Mouse (Mus musculus): ENCODE results near the gene Srrd. TPM values are rescaled to one million over a fixed set of nuclear protein-coding genes. Genes with fewer than 3 reads are reported as not detected.

Gene Srrd
- polyA plus RNA-seq, 1 experiment: 31.2 TPM

- TF ChIP-seq POLR2A (IDR thresholded peaks at IDR 0.05; ENCODE audit: low read depth, low read length) (no peak), CTCF (conservative IDR thresholded peaks at IDR 0.05; ENCODE audit: insufficient read depth, insufficient read length, low read depth, low read length) (no peak)
- no peak for DNase-seq
- Histone ChIP-seq H3K4me3 (ENCODE audit: insufficient read depth, low read depth, low read length) (no peak overlapping the region), H3K4me1 (ENCODE audit: control insufficient read depth, insufficient read depth, low read length) (no peaks in the 10 kb centered on the region), H3K36me3 (ENCODE audit: control insufficient read depth, insufficient read depth, low read length) (no peaks in the 10 kb centered on the region; the same call in 1 of the 2 replicates), H3K27ac (ENCODE audit: insufficient read depth, low read depth, low read length) (no peak overlapping the region), H3K27me3 (replicated peaks; ENCODE audit: control insufficient read depth, insufficient read depth, low read length) (no peaks in the 10 kb centered on the region)
- WGBS: 91% methylated on average over 12 of the region's 12 CpGs
These were observed 27.5 kb upstream of the Srrd start for GRCm38 (mm10) chr5:112370236-112370813.

DNA sequence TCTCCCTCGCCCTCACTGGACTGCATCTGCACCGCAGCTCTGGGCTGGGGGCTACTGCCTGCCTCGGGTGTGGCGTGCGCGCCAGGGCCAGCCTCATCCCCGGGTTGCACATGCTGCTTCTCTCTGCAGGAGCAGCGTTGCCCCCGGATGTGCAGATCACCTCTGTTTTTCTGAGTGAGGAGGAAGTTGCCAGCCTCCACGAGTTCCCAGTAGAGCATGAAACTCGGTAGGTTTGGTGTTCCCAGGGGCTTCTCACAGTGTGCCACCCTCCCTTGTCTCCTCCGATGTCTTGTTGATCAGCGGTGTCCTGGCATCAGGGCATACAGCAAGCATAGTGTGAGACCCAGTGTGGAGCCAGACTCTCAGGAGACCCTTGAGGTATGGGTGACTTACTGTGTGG lies 26.5 kb upstream of the Srrd start:
- WGBS: 88% methylated on average over 13 of the region's 13 CpGs
- H3K4me1 ChIP-seq (ENCODE audit: control insufficient read depth, insufficient read depth, low read length): no peaks in the 10 kb centered on the region
- H3K4me3 ChIP-seq (ENCODE audit: insufficient read depth, low read depth, low read length): no peak overlapping the region
- H3K27ac ChIP-seq (ENCODE audit: insufficient read depth, low read depth, low read length): no peak overlapping the region
- peaks cover 2% of the 10 kb centered on the region; the same call in 1 of the 2 replicates for H3K36me3 ChIP-seq (ENCODE audit: control insufficient read depth, insufficient read depth, low read length)
- no peak for TF ChIP-seq POLR2A (IDR thresholded peaks at IDR 0.05; ENCODE audit: low read depth, low read length)
- TF ChIP-seq CTCF (conservative IDR thresholded peaks at IDR 0.05; ENCODE audit: insufficient read depth, insufficient read length, low read depth, low read length): no peak
- DNase-seq: no peak
- H3K27me3 ChIP-seq (replicated peaks; ENCODE audit: control insufficient read depth, insufficient read depth, low read length): no peaks in the 10 kb centered on the region

GRCm38 (mm10) chr5:112368666-112369065 lies 25.8 kb upstream of the Srrd start:
- no peak for DNase-seq
- Histone ChIP-seq H3K27ac (ENCODE audit: insufficient read depth, low read depth, low read length) (no peak overlapping the region), H3K4me1 (ENCODE audit: control insufficient read depth, insufficient read depth, low read length) (no peaks in the 10 kb centered on the region), H3K4me3 (ENCODE audit: insufficient read depth, low read depth, low read length) (no peak overlapping the region), H3K27me3 (replicated peaks; ENCODE audit: control insufficient read depth, insufficient read depth, low read length) (no peaks in the 10 kb centered on the region), H3K36me3 (ENCODE audit: control insufficient read depth, insufficient read depth, low read length) (peaks cover 2% of the 10 kb centered on the region; the same call in 1 of the 2 replicates)
- WGBS: 93% methylated on average over 10 of the region's 10 CpGs
- TF ChIP-seq CTCF (conservative IDR thresholded peaks at IDR 0.05; ENCODE audit: insufficient read depth, insufficient read length, low read depth, low read length): no peak
- no peak for TF ChIP-seq POLR2A (IDR thresholded peaks at IDR 0.05; ENCODE audit: low read depth, low read length)

DNA sequence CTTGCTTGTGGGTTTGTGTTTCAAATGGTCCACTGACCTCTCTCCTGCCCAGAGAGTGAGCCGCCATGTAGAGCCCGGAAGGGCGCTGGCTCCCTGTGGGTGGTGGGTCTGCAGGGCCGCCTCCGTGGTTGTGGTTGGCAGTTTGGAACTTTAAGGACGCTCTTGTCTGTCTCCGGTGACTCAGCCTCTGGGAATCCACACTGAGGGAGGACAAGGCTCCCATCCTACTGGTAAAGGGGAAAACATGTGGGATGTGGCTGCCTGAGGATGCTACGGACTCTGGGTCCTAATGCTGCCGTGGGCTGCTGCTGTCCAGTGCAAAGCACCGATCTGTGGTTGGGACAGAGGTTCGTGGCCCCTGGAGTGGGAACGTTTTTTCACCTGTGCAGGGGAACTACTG lies 25.1 kb upstream of the Srrd start:
- TF ChIP-seq CTCF (conservative IDR thresholded peaks at IDR 0.05; ENCODE audit: insufficient read depth, insufficient read length, low read depth, low read length) (no peak), POLR2A (IDR thresholded peaks at IDR 0.05; ENCODE audit: low read depth, low read length) (no peak)
- no peak overlapping the region for H3K27ac ChIP-seq (ENCODE audit: insufficient read depth, low read depth, low read length)
- no peak for DNase-seq
- no peaks in the 10 kb centered on the region for H3K27me3 ChIP-seq (replicated peaks; ENCODE audit: control insufficient read depth, insufficient read depth, low read length)
- H3K36me3 ChIP-seq (ENCODE audit: control insufficient read depth, insufficient read depth, low read length): peaks cover 2% of the 10 kb centered on the region; the same call in 1 of the 2 replicates
- WGBS: 85% methylated on average over 12 of the region's 12 CpGs
- no peak overlapping the region for H3K4me3 ChIP-seq (ENCODE audit: insufficient read depth, low read depth, low read length)
- H3K4me1 ChIP-seq (ENCODE audit: control insufficient read depth, insufficient read depth, low read length): no peaks in the 10 kb centered on the region

GRCm38 (mm10) chr5:112367338-112367737 lies 24.5 kb upstream of the Srrd start:
- peaks cover 2% of the 10 kb centered on the region; the same call in 1 of the 2 replicates for H3K36me3 ChIP-seq (ENCODE audit: control insufficient read depth, insufficient read depth, low read length)

GRCm38 (mm10) chr5:112366879-112367278 lies 24.0 kb upstream of the Srrd start:
- H3K4me3 ChIP-seq (ENCODE audit: insufficient read depth, low read depth, low read length): no peak overlapping the region
- no peaks in the 10 kb centered on the region for H3K4me1 ChIP-seq (ENCODE audit: control insufficient read depth, insufficient read depth, low read length)
- 95% methylated on average over 6 of the region's 6 CpGs for WGBS
- no peak for DNase-seq
- H3K27ac ChIP-seq (ENCODE audit: insufficient read depth, low read depth, low read length): no peak overlapping the region
- H3K36me3 ChIP-seq (ENCODE audit: control insufficient read depth, insufficient read depth, low read length): peaks cover 2% of the 10 kb centered on the region; the same call in 1 of the 2 replicates
- no peak for TF ChIP-seq CTCF (conservative IDR thresholded peaks at IDR 0.05; ENCODE audit: insufficient read depth, insufficient read length, low read depth, low read length)
- TF ChIP-seq POLR2A (IDR thresholded peaks at IDR 0.05; ENCODE audit: low read depth, low read length): no peak
- no peaks in the 10 kb centered on the region for H3K27me3 ChIP-seq (replicated peaks; ENCODE audit: control insufficient read depth, insufficient read depth, low read length)

More at GRCm38 (mm10) chr5:112367338-112367737, 24.5 kb upstream of the Srrd start:
- Histone ChIP-seq H3K27ac (ENCODE audit: insufficient read depth, low read depth, low read length) (no peak overlapping the region), H3K4me3 (ENCODE audit: insufficient read depth, low read depth, low read length) (no peak overlapping the region), H3K27me3 (replicated peaks; ENCODE audit: control insufficient read depth, insufficient read depth, low read length) (no peaks in the 10 kb centered on the region), H3K4me1 (ENCODE audit: control insufficient read depth, insufficient read depth, low read length) (no peaks in the 10 kb centered on the region)
- TF ChIP-seq CTCF (conservative IDR thresholded peaks at IDR 0.05; ENCODE audit: insufficient read depth, insufficient read length, low read depth, low read length): no peak
- no peak for TF ChIP-seq POLR2A (IDR thresholded peaks at IDR 0.05; ENCODE audit: low read depth, low read length)
- DNase-seq: no peak
- WGBS: 88% methylated on average over 4 of the region's 4 CpGs

- Histone ChIP-seq H3K4me1 (ENCODE audit: control insufficient read depth, insufficient read depth, low read length) (no peaks in the 10 kb centered on the region), H3K27me3 (replicated peaks; ENCODE audit: control insufficient read depth, insufficient read depth, low read length) (no peaks in the 10 kb centered on the region), H3K36me3 (ENCODE audit: control insufficient read depth, insufficient read depth, low read length) (peaks cover 2% of the 10 kb centered on the region; the same call in 1 of the 2 replicates), H3K4me3 (ENCODE audit: insufficient read depth, low read depth, low read length) (no peak overlapping the region), H3K27ac (ENCODE audit: insufficient read depth, low read depth, low read length) (no peak overlapping the region)
- TF ChIP-seq CTCF (conservative IDR thresholded peaks at IDR 0.05; ENCODE audit: insufficient read depth, insufficient read length, low read depth, low read length) (no peak), POLR2A (IDR thresholded peaks at IDR 0.05; ENCODE audit: low read depth, low read length) (no peak)
- no peak for DNase-seq
- WGBS: 68% methylated on average over 10 of the region's 10 CpGs
These were observed 21.5 kb upstream of the Srrd start for GRCm38 (mm10) chr5:112364184-112364797.

Data from kidney, adult 2 months (tissue).